Mouse (Mus musculus) C2C12 (cell line): ENCODE measurements around the gene Sco2.

ENCODE experiments used
- CEBPB ChIP-seq: IDR thresholded peaks from one replicate; pipeline ENCODE4 v1.6.1; 2011; ENCODE audit warnings: low read depth, mild to moderate bottlenecking, control low read depth, moderate library complexity
- CTCF ChIP-seq: IDR thresholded peaks from one replicate; pipeline ENCODE4 v1.5.1; 2011; ENCODE audit not compliant: control insufficient read depth, insufficient read depth, insufficient read length
- FOSL1 ChIP-seq: IDR thresholded peaks from one replicate; pipeline ENCODE4 v1.8.0; 2011; ENCODE audit warnings: mild to moderate bottlenecking, low read length; ENCODE audit not compliant: poor library complexity, insufficient read depth, severe bottlenecking
- MAX ChIP-seq: IDR thresholded peaks from one replicate; pipeline ENCODE4 v1.6.1; 2011; ENCODE audit warnings: mild to moderate bottlenecking, control low read depth
- MYOD1 ChIP-seq: IDR thresholded peaks from one replicate; pipeline ENCODE4 v1.6.1; 2011; ENCODE audit warnings: low read depth; ENCODE audit not compliant: control insufficient read depth, insufficient read length
- MYOG ChIP-seq: IDR thresholded peaks from one replicate; pipeline ENCODE4 v1.6.1; 2011; ENCODE audit not compliant: control insufficient read depth, insufficient read length; ENCODE audit errors: extremely low read depth
- USF1 ChIP-seq: IDR thresholded peaks from one replicate; pipeline ENCODE4 v1.6.1; 2011; ENCODE audit warnings: low read depth, mild to moderate bottlenecking, control low read depth, moderate library complexity

GRCm38 (mm10) chr15:89384617-89385016 lies 11.0 kb upstream of the Sco2 start, which contains the start of gene Klhdc7b:
- TF ChIP-seq CTCF: no peak
- no peak for TF ChIP-seq FOSL1
- no peak for TF ChIP-seq MAX
- TF ChIP-seq MYOD1: no peak
- TF ChIP-seq USF1: no peak
- no peak for TF ChIP-seq MYOG
- no peak for TF ChIP-seq CEBPB
